Mouse (Mus musculus): ENCODE results near the gene Ncmap. TPM values are rescaled to one million over a fixed set of nuclear protein-coding genes. Genes with fewer than 3 reads are reported as not detected.

Gene Ncmap
- polyA plus RNA-seq, 1 experiment from 2014 or later: 1.2 TPM

GRCm38 (mm10) chr4:135337376-135337942 lies 60.6 kb downstream of the Ncmap start:
- WGBS: 77% methylated on average over 14 of the region's 14 CpGs
- peaks cover 77% of the 10 kb centered on the region for H3K36me3 ChIP-seq (ENCODE audit: control insufficient read depth, insufficient read depth)
- no peak overlapping the region for H3K9ac ChIP-seq (ENCODE audit: low read length)
- H3K9me3 ChIP-seq (replicated peaks; ENCODE audit: control insufficient read depth, low read length): no peaks in the 10 kb centered on the region
- no peaks in the 10 kb centered on the region for H3K27me3 ChIP-seq (ENCODE audit: control insufficient read depth, insufficient read depth, low read length)
- H3K4me2 ChIP-seq (ENCODE audit: low read depth, low read length): no peak overlapping the region
- H3K4me1 ChIP-seq (ENCODE audit: control insufficient read depth, insufficient read depth, low read length): no peaks in the 10 kb centered on the region
- no peak overlapping the region for H3K27ac ChIP-seq (ENCODE audit: low read length)
- H3K4me3 ChIP-seq (ENCODE audit: low read length): no peak overlapping the region
- no peak for ATAC-seq (replicated peaks; ENCODE audit: extremely low read depth, insufficient read depth, low FRiP score)

- Histone ChIP-seq H3K9ac (ENCODE audit: low read length) (no peak overlapping the region), H3K27me3 (ENCODE audit: control insufficient read depth, insufficient read depth, low read length) (no peaks in the 10 kb centered on the region), H3K9me3 (replicated peaks; ENCODE audit: control insufficient read depth, low read length) (no peaks in the 10 kb centered on the region), H3K4me2 (ENCODE audit: low read depth, low read length) (no peak overlapping the region), H3K4me3 (ENCODE audit: low read length) (no peak overlapping the region), H3K36me3 (ENCODE audit: control insufficient read depth, insufficient read depth) (peaks cover 80% of the 10 kb centered on the region), H3K4me1 (ENCODE audit: control insufficient read depth, insufficient read depth, low read length) (no peaks in the 10 kb centered on the region), H3K27ac (ENCODE audit: low read length) (no peak overlapping the region)
- WGBS: 80% methylated on average over 3 of the region's 3 CpGs
- no peak for ATAC-seq (replicated peaks; ENCODE audit: extremely low read depth, insufficient read depth, low FRiP score)
Measured at GRCm38 (mm10) chr4:135336023-135336357, 62.0 kb downstream of the Ncmap start.

GRCm38 (mm10) chr4:135335327-135336022 lies 62.6 kb downstream of the Ncmap start:
- ATAC-seq (replicated peaks; ENCODE audit: extremely low read depth, insufficient read depth, low FRiP score): no peak
- Histone ChIP-seq H3K36me3 (ENCODE audit: control insufficient read depth, insufficient read depth) (peaks cover 77% of the 10 kb centered on the region), H3K9ac (ENCODE audit: low read length) (no peak overlapping the region), H3K27me3 (ENCODE audit: control insufficient read depth, insufficient read depth, low read length) (no peaks in the 10 kb centered on the region), H3K27ac (ENCODE audit: low read length) (no peak overlapping the region), H3K9me3 (replicated peaks; ENCODE audit: control insufficient read depth, low read length) (no peaks in the 10 kb centered on the region), H3K4me3 (ENCODE audit: low read length) (no peak overlapping the region), H3K4me2 (ENCODE audit: low read depth, low read length) (no peak overlapping the region), H3K4me1 (ENCODE audit: control insufficient read depth, insufficient read depth, low read length) (no peaks in the 10 kb centered on the region)
- 87% methylated on average over 9 of the region's 9 CpGs for WGBS

- 94% methylated on average over 3 of the region's 3 CpGs for WGBS
- H3K27me3 ChIP-seq (ENCODE audit: control insufficient read depth, insufficient read depth, low read length): no peaks in the 10 kb centered on the region
- no peaks in the 10 kb centered on the region for H3K9me3 ChIP-seq (replicated peaks; ENCODE audit: control insufficient read depth, low read length)
- ATAC-seq (replicated peaks; ENCODE audit: extremely low read depth, insufficient read depth, low FRiP score): no peak
- H3K4me3 ChIP-seq (ENCODE audit: low read length): no peak overlapping the region
- H3K36me3 ChIP-seq (ENCODE audit: control insufficient read depth, insufficient read depth): peaks cover 68% of the 10 kb centered on the region
- no peak overlapping the region for H3K4me2 ChIP-seq (ENCODE audit: low read depth, low read length)
- H3K4me1 ChIP-seq (ENCODE audit: control insufficient read depth, insufficient read depth, low read length): no peaks in the 10 kb centered on the region
- no peak overlapping the region for H3K9ac ChIP-seq (ENCODE audit: low read length)
- no peak overlapping the region for H3K27ac ChIP-seq (ENCODE audit: low read length)
Measured at GRCm38 (mm10) chr4:135326469-135326868, 71.6 kb downstream of the Ncmap start.

GRCm38 (mm10) chr4:135326046-135326445 lies 72.0 kb downstream of the Ncmap start:
- Histone ChIP-seq H3K9me3 (replicated peaks; ENCODE audit: control insufficient read depth, low read length) (no peaks in the 10 kb centered on the region), H3K27ac (ENCODE audit: low read length) (no peak overlapping the region), H3K9ac (ENCODE audit: low read length) (no peak overlapping the region), H3K4me3 (ENCODE audit: low read length) (no peak overlapping the region), H3K36me3 (ENCODE audit: control insufficient read depth, insufficient read depth) (peaks cover 67% of the 10 kb centered on the region), H3K4me1 (ENCODE audit: control insufficient read depth, insufficient read depth, low read length) (no peaks in the 10 kb centered on the region), H3K4me2 (ENCODE audit: low read depth, low read length) (no peak overlapping the region), H3K27me3 (ENCODE audit: control insufficient read depth, insufficient read depth, low read length) (no peaks in the 10 kb centered on the region)
- ATAC-seq (replicated peaks; ENCODE audit: extremely low read depth, insufficient read depth, low FRiP score): no peak

- no peaks in the 10 kb centered on the region for H3K9me3 ChIP-seq (replicated peaks; ENCODE audit: control insufficient read depth, low read length)
- H3K9ac ChIP-seq (ENCODE audit: low read length): no peak overlapping the region
- no peaks in the 10 kb centered on the region for H3K27me3 ChIP-seq (ENCODE audit: control insufficient read depth, insufficient read depth, low read length)
- H3K27ac ChIP-seq (ENCODE audit: low read length): no peak overlapping the region
- 78% methylated on average over 8 of the region's 8 CpGs for WGBS
- H3K4me2 ChIP-seq (ENCODE audit: low read depth, low read length): no peak overlapping the region
- no peak overlapping the region for H3K4me3 ChIP-seq (ENCODE audit: low read length)
- no peak for ATAC-seq (replicated peaks; ENCODE audit: extremely low read depth, insufficient read depth, low FRiP score)
- H3K4me1 ChIP-seq (ENCODE audit: control insufficient read depth, insufficient read depth, low read length): no peaks in the 10 kb centered on the region
- peaks cover 61% of the 10 kb centered on the region for H3K36me3 ChIP-seq (ENCODE audit: control insufficient read depth, insufficient read depth)
Measured at GRCm38 (mm10) chr4:135323021-135323420, 75.0 kb downstream of the Ncmap start.

MicroRNAs within 50 kb of the gene (microRNA counts, 519-probe panel; counts per million panel counts)
- 2,006 counts per million, percentile 22 among the panel's probes with 10 or more counts for microRNA mmu-miR-700

Small RNAs within 50 kb of the gene (microRNA-seq; reads per million reads assigned to microRNA genes)
- 266 reads per million, percentile 65 among the genes with 10 or more reads in this experiment for gene Mir700

Other genes with a start within 250 kb of the Ncmap start
- gene Clic4, start 125.4 kb downstream of the Ncmap start, polyA plus RNA-seq (2015; fragmentation: Nextera tagmentation; extraction: Ambion mirVana): 289 and 296 TPM in 2 replicates
- gene Srrm1, start 44.9 kb downstream of the Ncmap start, polyA plus RNA-seq (2015; fragmentation: Nextera tagmentation; extraction: Ambion mirVana): 134 and 145 TPM in 2 replicates
- 8.0 and 10.5 TPM in 2 replicates for gene Rcan3, start 35.6 kb upstream of the Ncmap start, polyA plus RNA-seq (2015; fragmentation: Nextera tagmentation; extraction: Ambion mirVana)
- 0.44 and 0.47 TPM in 2 replicates for gene Stpg1, start 96.6 kb upstream of the Ncmap start, polyA plus RNA-seq (2015; fragmentation: Nextera tagmentation; extraction: Ambion mirVana)
- 5.8 and 6.3 TPM in 2 replicates for gene Nipal3, start 96.8 kb upstream of the Ncmap start, polyA plus RNA-seq (2015; fragmentation: Nextera tagmentation; extraction: Ambion mirVana)
- 6.8 TPM in 2 replicates for gene Grhl3, start 175.4 kb upstream of the Ncmap start, polyA plus RNA-seq (2015; fragmentation: Nextera tagmentation; extraction: Ambion mirVana)